Mouse (Mus musculus) activated CD4-positive, CD25-positive, alpha-beta regulatory T cell, adult 9 weeks (primary cell): Measurements from ENCODE around the gene Dph7. TPM values are rescaled to one million over a fixed set of nuclear protein-coding genes. Genes with fewer than 3 reads are reported as not detected.

Source experiments
- polyA plus RNA-seq: library from polyadenylated mRNA; unstranded; fragments of 100-300 nt; shearing (Covaris generic); gene quantifications from one replicate; pipeline ENCODE4 v1.2.1, GENCODE M21; 2017

The Dph7 gene
- polyA plus RNA-seq = 31.2 TPM

GRCm38 (mm10) chr2:24962304-24963000, at the start of gene Dph7:
Dph7 (plus strand) TSS chr2:24962400.

GRCm38 (mm10) chr2:24918930-24919838, 43.0 kb upstream of the Dph7 start, which contains the start of gene Ehmt1:
Ehmt1 (minus strand) TSS chr2:24919614.

GRCm38 (mm10) chr2:24935057-24935796, 27.0 kb upstream of the Dph7 start, which contains the start of gene Arrdc1:
Arrdc1 (minus strand) TSS chr2:24935252.

GRCm38 (mm10) chr2:24949421-24950188, 12.6 kb upstream of the Dph7 start, which contains the start of gene Zmynd19:
Zmynd19 (plus strand) TSS chr2:24949792.

GRCm38 (mm10) chr2:24974906-24975703, 12.9 kb downstream of the Dph7 start, which contains the start of gene Mrpl41:
Mrpl41 (minus strand) TSS chr2:24975098.

GRCm38 (mm10) chr2:24975704-24976297, 13.6 kb downstream of the Dph7 start, which contains the start of gene Pnpla7:
Pnpla7 (plus strand) TSS chr2:24976033.

Other genes starting within 250 kb of the Dph7 start
- gene Cacna1b, start 199.2 kb upstream of the Dph7 start, polyA plus RNA-seq = 0.04 TPM
- 54.5 TPM for gene Ehmt1, start 42.8 kb upstream of the Dph7 start, polyA plus RNA-seq
- gene Arrdc1, start 27.1 kb upstream of the Dph7 start, polyA plus RNA-seq = 279 TPM
- gene Zmynd19, start 12.6 kb upstream of the Dph7 start, polyA plus RNA-seq = 0.84 TPM
- 104 TPM for gene Mrpl41, start 12.7 kb downstream of the Dph7 start, polyA plus RNA-seq
- gene Pnpla7, start 13.6 kb downstream of the Dph7 start, polyA plus RNA-seq = 95.9 TPM
- 30.6 TPM for gene Nsmf, start 92.0 kb downstream of the Dph7 start, polyA plus RNA-seq
- gene Entpd8, start 117.9 kb downstream of the Dph7 start, polyA plus RNA-seq = 0.48 TPM
- gene Noxa1, start 132.7 kb downstream of the Dph7 start, polyA plus RNA-seq = 13.2 TPM
- gene Nrarp, start 218.4 kb downstream of the Dph7 start, polyA plus RNA-seq = not detected
- gene Tor4a, start 234.5 kb downstream of the Dph7 start, polyA plus RNA-seq = 153 TPM
- 167 TPM for gene Nelfb, start 249.1 kb downstream of the Dph7 start, polyA plus RNA-seq